Mouse (Mus musculus): ENCODE data around the gene Rbms1.

Rbms1 gene

DNA sequence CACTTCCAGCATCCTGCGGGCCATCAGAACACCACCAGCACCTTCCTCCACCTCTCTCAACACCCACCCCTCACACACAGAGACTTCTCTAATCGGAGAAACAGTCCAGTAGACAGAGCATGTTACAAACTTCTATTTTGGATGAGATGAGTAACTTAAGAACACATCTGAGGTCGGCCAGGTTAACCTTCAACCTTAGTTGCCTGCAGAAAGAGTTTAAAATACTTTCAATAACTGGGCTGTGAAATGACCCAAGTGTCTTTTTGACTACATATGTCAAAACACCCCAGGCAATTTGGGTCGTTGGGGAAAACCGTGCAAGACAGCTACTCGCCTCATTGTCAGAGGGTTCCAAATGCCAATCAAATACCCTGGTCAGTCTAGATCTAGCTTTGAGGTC is 250.5 kb downstream of the Rbms1 start:
- peak in 1 of 2 experiments; percentile 24 for DNase-seq (ENCODE audit: low spot score in 2 of 2)

DNA sequence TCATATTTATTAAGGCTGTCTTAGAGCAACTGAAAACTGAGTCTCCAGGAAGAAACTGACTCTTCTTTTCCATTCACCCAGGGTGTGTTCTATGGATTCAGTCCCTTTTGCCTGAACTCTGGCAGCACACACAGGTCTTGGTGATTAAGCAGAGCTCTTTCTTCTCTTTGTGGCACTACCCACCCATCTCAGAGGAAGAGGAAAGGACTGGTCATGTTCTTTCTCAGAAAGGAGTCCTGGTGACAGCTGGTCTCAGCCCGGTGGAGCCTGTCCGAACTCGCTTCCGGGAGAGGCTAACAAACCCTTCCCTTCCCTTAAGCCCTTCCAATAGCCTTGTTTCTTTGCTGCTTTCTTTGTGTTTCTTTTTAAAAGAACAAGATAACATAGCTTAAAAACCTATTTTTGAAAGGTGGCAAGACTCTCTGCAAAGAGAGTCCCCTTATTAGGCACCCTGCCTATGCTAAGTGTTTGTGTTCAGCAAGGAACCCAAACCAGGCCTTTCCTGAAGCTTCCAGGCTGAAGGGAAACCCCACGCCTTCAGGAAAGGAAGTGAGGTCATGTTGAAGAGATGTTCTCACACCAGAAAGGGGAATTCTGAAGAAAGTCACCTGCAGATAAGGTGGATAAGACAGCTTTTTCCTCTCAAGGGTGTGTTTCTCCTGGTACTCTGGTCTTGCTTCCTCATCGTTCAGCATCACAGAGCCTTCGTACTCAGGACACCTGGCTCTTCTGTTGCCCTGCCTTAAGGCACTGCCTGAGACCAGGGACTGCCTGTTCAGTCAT is 251.7 kb downstream of the Rbms1 start:
- DNase-seq (ENCODE audit: low spot score in 2 of 2) = peak in 1 of 2 experiments; percentile 37

DNA sequence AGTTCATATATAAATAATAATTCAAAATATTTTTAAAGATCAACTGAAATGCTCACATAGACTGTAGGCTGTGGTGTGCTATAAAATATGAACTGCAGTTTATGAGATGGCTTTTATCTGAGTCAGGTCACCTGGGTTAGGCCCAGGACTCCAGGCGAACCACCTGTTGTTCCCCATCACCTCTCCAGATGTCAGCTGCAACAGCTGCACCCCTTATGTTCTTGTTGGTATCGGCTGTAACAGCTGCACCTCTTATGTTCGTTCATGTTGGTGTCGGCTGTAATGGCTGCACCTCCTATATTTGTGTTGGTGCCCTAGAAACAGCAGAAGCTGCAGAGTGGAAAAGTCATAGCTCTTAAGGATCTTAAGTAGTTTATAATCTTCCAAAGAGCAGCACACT is 252.7 kb downstream of the Rbms1 start:
- DNase-seq (ENCODE audit: low spot score in 2 of 2) = no peak

DNA sequence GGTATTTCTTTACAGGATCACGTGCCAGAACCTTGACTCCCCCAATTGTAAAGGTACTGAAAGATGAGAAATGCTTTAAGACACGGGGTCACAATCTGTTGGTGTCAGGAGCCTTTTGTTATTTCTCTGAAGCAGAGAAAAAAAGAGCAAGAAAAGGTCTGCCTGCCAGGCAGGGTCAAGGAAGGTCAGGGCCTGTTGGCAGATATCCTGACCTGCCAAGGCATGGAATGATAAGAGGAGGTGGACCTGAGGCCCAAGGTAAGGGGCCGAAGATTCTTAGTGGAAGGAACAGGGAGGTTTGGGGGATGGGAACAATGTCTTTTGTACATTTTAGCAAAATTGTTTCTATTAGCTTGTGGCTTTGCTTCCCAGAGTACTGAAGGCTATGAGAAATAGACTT is 254.3 kb downstream of the Rbms1 start:
- no peak for DNase-seq (ENCODE audit: low spot score in 2 of 2)

DNA sequence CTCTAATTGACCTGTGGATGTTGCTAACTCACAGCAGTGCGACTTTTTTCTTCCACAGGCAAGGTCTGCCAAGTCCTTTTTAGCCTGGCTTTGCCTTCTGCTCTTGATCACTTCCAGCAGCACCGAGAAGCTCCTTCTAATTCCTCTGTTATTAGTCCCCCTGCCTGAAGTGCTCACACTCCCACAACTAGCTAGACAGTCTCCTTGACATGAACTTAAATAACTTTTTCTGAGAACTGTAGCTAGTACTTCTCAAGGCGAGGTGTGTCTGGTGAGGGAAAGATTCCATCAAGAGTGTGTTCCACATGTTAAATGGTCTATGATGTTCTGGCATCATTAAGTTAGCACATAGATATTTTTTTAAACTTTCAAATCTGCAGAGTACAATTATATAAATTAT is 256.1 kb downstream of the Rbms1 start:
- DNase-seq (ENCODE audit: low spot score in 2 of 2) = no peak

DNA sequence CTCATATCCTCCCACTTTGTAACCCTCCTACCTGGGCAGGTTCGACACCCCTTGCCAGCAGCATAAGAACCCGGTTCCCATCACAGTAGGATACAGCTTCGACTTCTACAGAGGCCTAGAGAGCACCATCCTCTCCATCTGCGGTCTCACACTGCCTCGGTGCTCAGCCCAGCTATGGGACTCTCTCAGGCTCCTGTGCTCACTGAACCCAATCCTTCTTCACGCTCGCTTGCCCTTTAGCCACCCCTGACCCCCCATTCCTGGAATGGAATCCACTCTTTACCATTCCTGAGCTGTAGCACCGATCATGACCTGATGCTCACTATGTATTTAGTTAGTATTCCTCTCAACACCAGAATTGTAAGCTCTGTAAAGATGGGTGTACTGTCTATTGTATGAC is 257.6 kb downstream of the Rbms1 start:
- DNase-seq (ENCODE audit: low spot score in 2 of 2) = no peak

DNA sequence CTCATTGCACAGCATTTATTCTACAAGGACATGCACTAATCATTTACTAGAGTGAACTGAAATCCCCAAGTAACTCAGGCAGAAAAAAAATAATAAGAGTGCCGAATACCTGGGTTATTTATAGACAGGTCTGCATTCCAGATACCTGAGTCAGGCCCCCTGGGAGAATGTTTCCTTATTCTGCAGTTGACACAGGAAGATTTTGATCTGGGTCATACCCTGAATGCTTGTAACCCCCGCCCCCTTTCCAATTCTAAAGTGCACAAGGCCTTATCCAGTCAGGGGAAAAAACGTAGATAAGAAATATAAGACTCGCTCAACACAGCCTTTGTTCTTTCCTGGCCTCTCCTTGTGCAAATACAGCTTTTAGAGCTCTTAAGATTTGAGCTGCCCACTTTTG is 259.7 kb downstream of the Rbms1 start:
- no peak for DNase-seq (ENCODE audit: low spot score in 2 of 2)

DNA sequence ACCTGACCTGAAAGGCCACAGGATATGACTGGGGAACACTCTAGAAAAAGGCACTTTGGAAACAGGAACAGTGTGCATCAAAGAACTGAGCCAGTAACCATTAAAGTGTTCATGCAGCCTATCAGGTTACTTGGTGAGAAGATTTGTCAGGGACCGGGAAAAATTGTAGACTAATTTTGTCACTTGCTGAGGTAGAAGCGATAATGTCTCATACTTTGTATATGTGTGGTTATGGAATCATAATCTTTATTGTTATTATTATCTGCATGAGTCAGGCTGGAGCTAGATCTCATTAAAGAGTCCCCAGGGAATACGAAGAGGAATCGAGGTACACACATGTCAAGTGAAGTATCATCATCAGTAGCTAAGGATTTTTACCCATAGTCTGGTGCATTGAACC is 262.0 kb downstream of the Rbms1 start:
- no peak for DNase-seq (ENCODE audit: low spot score in 2 of 2)
